Mouse (Mus musculus): ENCODE results near the gene Elovl1.

GRCm38 (mm10) chr4:118436820-118437603 is 9.1 kb downstream of the Elovl1 start, which contains the start of gene Cdc20:
- peak; percentile 84 for TF ChIP-seq POLR2A (IDR thresholded peaks at IDR 0.05; ENCODE audit: insufficient read length, low read depth)
- TF ChIP-seq MAX (IDR thresholded peaks at IDR 0.05; ENCODE audit: low read depth): peak; percentile 96

Measured in myocyte (in vitro differentiated cells).